Mouse (Mus musculus): ENCODE measurements around the gene Magi2.

The Magi2 gene

DNA sequence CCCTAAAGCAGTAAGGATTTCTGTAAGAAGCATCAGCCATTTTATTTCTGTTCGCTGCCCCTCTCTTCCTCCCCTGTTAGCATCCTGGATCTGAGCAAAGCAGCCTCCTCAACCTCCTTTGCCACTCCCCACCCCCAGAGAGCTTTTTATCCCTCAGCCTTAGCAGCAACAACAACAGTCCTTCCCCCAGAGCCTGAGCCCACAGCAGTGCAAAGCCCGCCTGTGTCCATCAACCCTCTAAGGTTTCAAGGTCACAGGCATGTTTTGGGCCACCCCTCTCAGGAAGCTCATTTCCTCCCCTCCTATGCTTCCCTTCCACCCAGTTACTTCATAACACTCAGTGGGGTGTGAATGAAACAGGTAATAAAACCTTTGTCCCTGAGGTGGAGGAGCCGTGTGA, 1309.7 kb downstream of the Magi2 start:
- no peak for DNase-seq

DNA sequence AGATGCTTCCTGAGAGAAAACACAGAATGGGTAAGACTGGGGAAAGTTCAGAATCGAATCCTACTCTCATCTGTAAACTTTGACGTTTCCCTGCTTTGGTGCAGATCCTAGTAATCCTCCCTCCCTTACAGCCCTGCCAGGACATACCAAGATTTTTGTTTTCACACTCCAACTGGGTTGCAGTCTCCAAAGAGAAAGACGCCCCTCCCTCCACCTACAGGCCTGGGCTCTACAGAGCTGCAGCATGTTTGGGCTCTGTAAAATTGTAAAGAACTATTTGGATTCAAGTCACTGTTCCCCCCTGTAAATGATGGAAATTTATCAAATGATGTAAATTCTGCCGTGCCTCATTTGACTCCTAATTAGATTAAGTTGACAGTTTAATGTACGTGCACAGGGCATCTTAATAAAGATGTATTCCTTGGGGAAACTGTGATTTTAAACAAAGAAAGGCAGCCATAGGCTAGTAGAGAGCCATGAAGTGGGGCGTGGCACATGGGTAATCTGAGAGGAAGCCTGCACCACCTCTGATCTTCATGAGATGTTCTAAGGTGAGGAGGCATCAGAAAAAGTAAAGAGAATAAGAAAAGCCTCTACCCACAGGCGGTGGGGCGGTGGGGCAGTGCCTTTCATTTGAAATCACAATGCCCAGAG, 1310.7 kb downstream of the Magi2 start:
- DNase-seq: no peak

- no peak for DNase-seq
Measured at GRCm38 (mm10) chr5:20544374-20544773, 1317.5 kb downstream of the Magi2 start.

DNA sequence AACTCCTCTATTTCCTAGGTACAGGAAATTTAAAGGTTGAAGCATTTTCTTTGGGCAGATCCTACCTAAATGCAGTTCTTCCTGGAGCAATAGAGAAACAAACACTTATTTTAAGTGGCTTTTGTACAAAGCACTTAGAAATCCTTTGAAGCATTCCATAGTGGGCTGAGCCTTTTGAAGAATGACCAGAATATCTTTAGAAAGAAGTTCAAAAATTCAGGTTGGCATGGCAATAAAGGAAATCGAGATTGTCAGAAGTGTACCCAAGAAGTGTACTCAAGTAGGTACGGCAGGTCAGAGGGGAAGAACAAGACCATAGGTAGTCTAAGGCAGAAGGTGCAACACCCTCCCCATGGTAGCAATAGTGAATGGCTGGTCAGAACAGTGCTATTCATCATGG, 1332.5 kb downstream of the Magi2 start:
- no peak for DNase-seq

DNA sequence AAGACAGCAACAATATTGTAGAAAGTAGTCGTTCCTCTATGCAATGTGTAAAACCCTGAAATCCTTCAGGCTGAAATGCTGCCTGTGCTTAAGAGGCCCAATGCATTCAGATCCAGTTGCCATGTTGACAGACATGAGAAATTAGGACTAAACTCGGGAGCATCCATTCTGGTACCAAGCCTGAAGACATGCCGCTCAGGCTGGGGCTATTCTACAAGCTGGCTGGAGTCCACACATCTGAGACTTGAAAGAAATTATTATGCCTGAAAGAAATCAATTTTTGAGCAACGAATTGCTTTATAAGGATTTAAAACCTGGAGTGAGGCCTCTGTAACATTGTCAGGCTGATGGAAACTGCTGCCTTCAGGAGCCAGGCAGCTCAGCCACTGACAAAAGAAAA, 1333.0 kb downstream of the Magi2 start:
- DNase-seq: no peak

DNA sequence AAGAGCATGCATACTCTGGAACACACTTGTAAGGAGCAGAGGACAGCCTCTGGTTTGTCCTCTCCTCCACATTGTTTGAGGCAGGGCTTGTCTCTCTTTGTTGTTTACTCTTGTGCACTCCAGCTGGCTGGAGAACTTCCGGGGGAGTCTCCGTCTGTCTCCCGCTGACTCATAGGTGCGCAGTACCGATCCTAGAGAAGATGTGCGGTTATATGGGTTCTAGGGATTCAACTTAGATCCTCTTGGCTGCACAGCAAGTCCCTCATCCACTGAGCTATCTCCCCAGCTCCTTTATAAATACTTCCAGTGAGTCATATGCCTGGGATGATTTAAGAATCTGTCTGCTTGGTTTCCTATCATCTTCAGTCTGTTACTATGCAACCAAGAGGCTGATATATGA, 1341.6 kb downstream of the Magi2 start:
- no peak for DNase-seq

- DNase-seq: no peak
Measured at GRCm38 (mm10) chr5:20568966-20569365, 1342.1 kb downstream of the Magi2 start.

DNA sequence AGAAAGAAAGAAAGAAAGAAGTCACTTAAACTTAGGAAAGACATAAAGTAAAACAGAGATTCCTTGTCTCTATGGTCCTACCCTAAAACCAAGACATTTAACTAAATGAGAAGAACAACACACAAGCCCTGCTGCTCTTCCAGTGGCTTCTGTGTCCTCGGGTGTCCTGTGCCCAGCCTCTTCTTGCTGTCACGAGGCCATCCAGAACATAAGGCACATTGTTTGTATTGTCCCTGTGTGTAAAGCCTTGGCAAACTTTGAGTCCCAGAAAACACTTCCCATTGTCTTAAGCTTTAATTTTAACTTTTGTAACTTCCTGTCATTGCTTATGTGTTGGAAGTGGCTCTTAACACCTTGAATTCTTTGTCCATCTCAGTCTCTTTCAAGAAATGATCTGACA, 1348.0 kb downstream of the Magi2 start:
- DNase-seq: no peak

DNA sequence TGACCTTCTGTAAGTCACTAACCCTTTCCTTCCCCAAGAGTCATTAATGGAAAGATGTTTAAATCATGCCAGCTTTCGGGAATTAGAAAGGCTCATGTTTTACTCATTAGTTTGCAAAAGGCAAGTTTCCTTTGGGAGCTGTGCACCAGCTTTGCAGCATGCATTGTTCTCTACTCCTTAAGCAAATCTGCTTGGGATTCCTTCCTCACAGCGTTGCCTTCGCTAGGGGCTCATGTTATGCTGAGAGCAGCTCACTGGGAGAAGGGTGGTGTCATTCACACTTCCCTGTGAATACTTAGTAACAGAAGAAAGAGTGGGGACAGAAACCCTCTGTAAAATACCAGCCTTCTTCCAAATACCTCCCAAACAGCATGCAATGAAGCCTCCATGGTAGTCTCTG, 1349.0 kb downstream of the Magi2 start:
- no peak for DNase-seq

DNA sequence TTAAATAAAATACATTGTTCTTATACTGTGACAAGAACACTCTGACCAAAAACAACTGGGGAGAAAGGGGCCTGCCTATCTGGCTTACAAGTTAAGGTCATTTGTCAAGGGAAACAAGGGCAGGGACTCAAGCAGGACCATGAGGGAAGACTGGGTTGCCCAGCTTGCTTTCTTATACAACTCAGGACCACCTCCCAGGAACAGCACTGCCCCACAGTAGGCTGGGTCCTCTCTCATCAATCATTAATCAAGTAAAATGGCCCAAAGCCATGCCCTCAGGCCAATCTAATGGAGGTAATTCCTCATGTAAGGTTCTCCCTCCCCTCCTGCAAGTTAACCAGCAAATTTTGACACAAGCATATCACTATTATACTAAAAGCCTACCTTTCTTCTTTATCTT, 1349.4 kb downstream of the Magi2 start:
- no peak for DNase-seq

GRCm38 (mm10) chr5:20578666-20579065, 1351.8 kb downstream of the Magi2 start:
- no peak for DNase-seq

DNA sequence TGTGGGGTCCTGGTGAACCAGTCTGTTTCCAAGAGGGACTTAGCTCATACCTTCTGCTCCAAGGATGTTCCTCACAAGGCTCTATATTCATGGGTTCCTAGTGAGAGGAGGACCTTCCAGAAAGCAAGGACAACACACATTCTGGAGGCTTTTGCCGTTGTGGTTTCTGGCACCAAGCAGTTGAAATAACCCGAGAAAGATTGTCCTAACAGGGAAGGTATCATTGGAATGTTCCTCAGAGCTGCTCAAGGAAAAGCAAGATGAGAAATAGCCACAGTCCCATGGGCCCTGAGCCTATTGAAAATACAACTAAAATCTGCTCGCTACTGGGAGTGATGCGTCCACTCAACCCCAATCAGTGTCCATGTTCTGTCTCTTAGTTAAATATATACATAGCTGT, 1353.8 kb downstream of the Magi2 start:
- DNase-seq: no peak

GRCm38 (mm10) chr5:20582995-20583435, 1356.2 kb downstream of the Magi2 start:
- DNase-seq: no peak

DNA sequence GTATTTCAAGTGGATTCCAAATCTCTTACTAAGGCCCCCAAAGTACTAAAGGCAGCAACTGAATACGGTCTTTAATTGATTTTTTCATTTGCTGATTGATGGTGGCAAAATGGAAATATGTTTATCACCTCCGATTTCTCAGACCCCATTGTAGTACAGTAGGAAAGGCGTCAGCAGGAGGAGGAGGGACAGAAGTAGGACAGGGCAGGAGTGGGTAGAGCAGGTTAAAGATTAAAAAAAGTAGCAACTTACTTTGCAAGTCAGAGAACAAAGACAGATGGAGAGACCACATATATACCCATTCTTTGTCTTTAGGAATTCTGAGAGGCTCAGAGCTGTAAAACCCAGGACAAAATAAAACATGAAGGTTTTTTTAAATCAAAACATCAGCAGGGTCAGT, 1356.8 kb downstream of the Magi2 start:
- DNase-seq: no peak

DNA sequence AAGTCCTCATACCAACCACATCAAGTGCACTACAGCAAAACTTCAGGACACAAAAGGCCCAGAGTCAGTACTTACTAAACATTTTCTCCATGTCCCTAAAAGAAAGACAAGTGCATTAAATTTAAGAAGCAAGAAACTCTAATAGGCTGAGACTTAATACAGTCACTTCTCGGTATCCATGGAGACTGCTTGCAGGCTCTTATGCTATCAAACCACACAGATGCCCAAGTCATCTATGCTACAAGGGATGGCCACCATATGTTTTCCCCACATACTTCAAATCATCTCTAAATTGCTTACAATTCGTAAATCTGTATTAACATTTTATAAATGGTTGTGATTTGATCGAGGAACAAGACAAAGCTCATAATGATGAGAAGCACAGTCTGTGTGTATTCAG, 1357.9 kb downstream of the Magi2 start:
- DNase-seq: no peak

- DNase-seq: no peak
Measured at GRCm38 (mm10) chr5:20589731-20590130, 1362.9 kb downstream of the Magi2 start.

- DNase-seq: no peak
Measured at GRCm38 (mm10) chr5:20598196-20598595, 1371.4 kb downstream of the Magi2 start.

DNA sequence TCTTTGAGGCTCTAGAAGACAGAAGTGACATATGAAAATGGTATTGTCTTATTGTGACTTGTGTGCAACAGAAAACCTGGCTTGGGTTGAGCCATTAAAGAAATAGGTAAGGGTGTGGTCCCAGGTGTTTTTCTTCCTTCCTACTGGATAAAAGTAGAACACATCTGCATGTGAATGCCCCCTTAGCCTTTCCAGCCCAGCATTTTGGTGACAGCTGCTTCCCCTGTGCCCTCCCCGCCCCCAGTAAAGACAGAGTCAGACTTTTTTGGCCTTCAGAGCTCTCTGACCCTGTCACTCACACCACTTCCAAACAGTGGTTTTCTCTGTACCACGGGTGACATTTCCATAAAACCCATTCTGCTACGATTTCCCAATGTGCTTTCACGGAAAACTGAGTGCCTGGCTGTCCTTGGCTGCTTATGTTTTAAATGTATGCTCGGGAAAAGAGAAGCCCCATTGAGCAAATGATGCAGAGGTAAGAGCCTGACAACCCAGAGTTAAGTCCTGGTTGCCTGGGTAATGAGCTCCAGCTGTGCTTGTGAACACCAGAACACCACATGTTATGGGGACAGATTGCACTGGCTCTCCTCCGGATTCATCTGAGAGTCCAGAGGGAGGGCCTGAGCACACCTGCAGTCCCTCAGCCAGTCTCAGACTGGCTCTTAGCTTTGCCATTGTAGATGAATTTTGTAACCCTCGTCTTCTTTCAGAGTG, 1377.1 kb downstream of the Magi2 start:
- no peak for DNase-seq

- DNase-seq: no peak
Measured at GRCm38 (mm10) chr5:20606497-20606896, 1379.7 kb downstream of the Magi2 start.

DNA sequence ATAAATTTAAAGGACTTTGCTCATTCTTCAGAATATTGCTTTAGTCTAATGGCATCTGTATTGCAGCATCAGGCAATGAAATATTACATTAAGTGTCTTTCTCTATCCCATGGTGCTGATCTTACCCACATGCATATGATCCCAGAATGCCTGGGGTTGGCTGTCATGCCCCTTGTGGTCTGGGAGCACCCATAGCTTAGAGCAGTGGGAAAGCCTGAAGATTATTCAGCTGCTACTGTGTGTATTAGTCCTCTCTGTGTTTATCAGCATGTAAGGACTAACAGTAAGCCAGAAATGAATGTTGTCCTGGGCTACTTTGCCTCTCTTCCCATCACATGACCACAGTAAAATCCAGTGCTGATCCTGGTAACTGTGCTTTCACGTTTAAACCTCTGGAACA, 1380.7 kb downstream of the Magi2 start:
- DNase-seq: no peak

GRCm38 (mm10) chr5:20609206-20609935, 1382.5 kb downstream of the Magi2 start:
- no peak for DNase-seq

DNA sequence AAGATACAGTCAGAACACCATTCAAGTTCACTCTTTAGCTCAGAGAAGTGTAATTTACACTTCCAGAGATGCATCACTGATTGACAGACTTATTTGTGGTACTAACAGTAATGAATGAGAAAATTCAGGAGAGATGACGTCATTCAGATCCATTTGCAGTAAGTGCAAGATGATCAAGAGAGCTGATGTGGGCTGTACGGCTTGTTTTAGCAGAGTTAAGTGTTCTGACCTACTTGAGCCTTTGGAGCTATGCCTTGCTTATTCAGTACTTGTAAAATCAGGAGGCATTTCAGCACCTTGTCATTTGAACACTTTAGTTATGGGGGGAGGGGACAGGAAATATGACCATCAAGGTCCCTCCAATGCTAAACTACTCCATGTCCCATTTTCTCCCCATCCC, 1383.8 kb downstream of the Magi2 start:
- DNase-seq: no peak

DNA sequence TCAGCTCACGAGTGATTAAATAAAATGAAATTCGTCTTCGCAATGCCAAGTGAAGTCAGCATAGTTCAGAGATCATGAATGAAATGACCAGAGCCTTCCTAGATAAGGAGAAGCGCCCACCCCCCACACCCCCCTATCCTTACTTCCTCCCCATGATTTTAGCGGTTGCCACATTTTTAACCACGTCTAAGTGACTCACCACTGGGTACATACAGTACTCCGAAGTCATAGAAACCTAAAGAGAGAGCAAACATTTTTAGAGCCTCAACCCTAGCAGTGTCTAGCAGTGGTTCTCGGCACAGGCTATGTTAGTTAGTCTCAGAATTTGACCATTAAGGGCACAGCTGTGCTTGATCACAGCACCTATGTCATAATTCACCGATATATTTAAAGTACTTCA, 1385.8 kb downstream of the Magi2 start:
- no peak for DNase-seq

GRCm38 (mm10) chr5:20614891-20615290, 1388.1 kb downstream of the Magi2 start:
- DNase-seq: no peak

All from thymus, adult 18-20 months (tissue).